Mouse (Mus musculus): ENCODE measurements around the gene Tcf23.
A peak's percentile ranks its signal among the peaks of the same experiment; 100 is the strongest.

Tcf23 gene

GRCm38 (mm10) chr5:30968416-30968815, at the start of gene Tcf23:
Tcf23 (plus strand) TSS chr5:30968662.
- peak; percentile 82 for DNase-seq (ENCODE audit: low spot score)

GRCm38 (mm10) chr5:30918691-30919090, 49.8 kb upstream of the Tcf23 start:
- DNase-seq (ENCODE audit: low spot score) = no peak

GRCm38 (mm10) chr5:30919831-30920614, 48.4 kb upstream of the Tcf23 start:
- no peak for DNase-seq (ENCODE audit: low spot score)

- DNase-seq (ENCODE audit: low spot score) = no peak
These were observed 47.8 kb upstream of the Tcf23 start for GRCm38 (mm10) chr5:30920621-30921020.

GRCm38 (mm10) chr5:30921256-30922033, 47.0 kb upstream of the Tcf23 start, which contains the start of gene Khk:
Khk (plus strand) TSS chr5:30921431.
- DNase-seq (ENCODE audit: low spot score) = peak; percentile 88

GRCm38 (mm10) chr5:30922581-30923041, 45.9 kb upstream of the Tcf23 start:
- no peak for DNase-seq (ENCODE audit: low spot score)

GRCm38 (mm10) chr5:30923119-30923518, 45.3 kb upstream of the Tcf23 start:
- no peak for DNase-seq (ENCODE audit: low spot score)

GRCm38 (mm10) chr5:30924614-30925013, 43.8 kb upstream of the Tcf23 start:
- DNase-seq (ENCODE audit: low spot score) = no peak

GRCm38 (mm10) chr5:30925217-30925616, 43.2 kb upstream of the Tcf23 start:
- no peak for DNase-seq (ENCODE audit: low spot score)

- DNase-seq (ENCODE audit: low spot score) = no peak
These were observed 42.4 kb upstream of the Tcf23 start for GRCm38 (mm10) chr5:30926073-30926472.

GRCm38 (mm10) chr5:30927945-30928529, 40.4 kb upstream of the Tcf23 start:
- DNase-seq (ENCODE audit: low spot score) = no peak

- no peak for DNase-seq (ENCODE audit: low spot score)
These were observed 38.3 kb upstream of the Tcf23 start for GRCm38 (mm10) chr5:30930121-30930520.

GRCm38 (mm10) chr5:30930846-30931245, 37.6 kb upstream of the Tcf23 start:
- no peak for DNase-seq (ENCODE audit: low spot score)

GRCm38 (mm10) chr5:30931378-30931777, 37.1 kb upstream of the Tcf23 start:
- no peak for DNase-seq (ENCODE audit: low spot score)

GRCm38 (mm10) chr5:30933705-30934104, 34.8 kb upstream of the Tcf23 start:
- no peak for DNase-seq (ENCODE audit: low spot score)

GRCm38 (mm10) chr5:30934725-30935461, 33.6 kb upstream of the Tcf23 start:
- no peak for DNase-seq (ENCODE audit: low spot score)

- DNase-seq (ENCODE audit: low spot score) = no peak
These were observed 25.5 kb upstream of the Tcf23 start for GRCm38 (mm10) chr5:30943004-30943403.

GRCm38 (mm10) chr5:30944344-30944743, 24.1 kb upstream of the Tcf23 start:
- DNase-seq (ENCODE audit: low spot score) = no peak

GRCm38 (mm10) chr5:30944956-30945781, 23.3 kb upstream of the Tcf23 start, which contains the start of gene Cgref1:
Cgref1 (minus strand) TSS chr5:30945591.
- peak; percentile 43 for DNase-seq (ENCODE audit: low spot score)

GRCm38 (mm10) chr5:30948620-30949019, 19.8 kb upstream of the Tcf23 start:
- DNase-seq (ENCODE audit: low spot score) = no peak

Measured in testis, postnatal 14 days (tissue).